Mouse (Mus musculus): ENCODE results near the gene Tex35.

Gene Tex35

GRCm38 (mm10) chr1:157108580-157108979, at the start of gene Tex35:
Tex35 (minus strand) TSS chr1:157108680.
- in situ Hi-C loops (cut with MboI), result no loop called here

DNA sequence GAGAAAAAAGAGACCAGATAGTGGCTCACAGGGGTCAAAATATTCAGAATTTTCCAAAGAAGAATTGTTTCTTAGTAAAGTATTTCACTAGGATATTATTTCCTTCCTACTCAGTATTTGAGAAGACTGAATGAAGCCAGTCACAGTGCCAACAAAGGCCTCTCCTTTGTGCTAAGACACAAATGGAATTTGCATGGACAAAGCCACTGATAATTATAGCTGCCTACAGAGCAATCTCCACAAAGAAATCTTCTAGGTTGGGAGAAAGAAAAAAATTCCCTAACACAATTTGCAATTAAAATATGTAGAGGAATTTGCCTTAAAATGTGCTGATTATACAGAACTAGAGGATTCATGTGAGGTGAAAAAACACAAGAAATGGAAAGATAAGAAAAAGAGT, 45.3 kb upstream of the Tex35 start:
- in situ Hi-C loops (cut with MboI), result no loop called here

DNA sequence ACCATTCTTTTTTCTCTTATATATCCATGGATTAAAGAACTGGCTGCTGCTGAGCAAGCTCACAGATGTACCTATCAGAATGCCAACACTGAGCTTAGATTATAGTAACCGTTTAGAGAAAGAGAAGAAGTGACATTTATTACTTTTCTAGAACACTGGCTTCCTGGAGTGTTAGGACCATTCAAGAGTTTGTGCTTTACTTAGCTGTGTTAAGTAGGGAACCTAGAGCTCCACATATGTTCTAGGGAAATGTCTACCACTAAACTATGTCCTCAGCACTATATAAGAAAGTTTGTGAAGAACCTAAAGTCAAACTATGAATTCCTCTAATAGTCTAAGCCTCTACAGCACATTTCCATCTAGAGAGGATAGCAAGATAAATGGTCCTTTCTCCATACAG, 41.6 kb upstream of the Tex35 start:
- in situ Hi-C loops (cut with MboI), result no loop called here

GRCm38 (mm10) chr1:157144621-157145020, 36.1 kb upstream of the Tex35 start:
- in situ Hi-C loops (cut with MboI), result no loop called here

GRCm38 (mm10) chr1:157143326-157143932, 34.9 kb upstream of the Tex35 start:
- in situ Hi-C loops (cut with MboI), result no loop called here

GRCm38 (mm10) chr1:157141014-157141413, 32.5 kb upstream of the Tex35 start:
- in situ Hi-C loops (cut with MboI), result no loop called here

GRCm38 (mm10) chr1:157137854-157138241, 29.4 kb upstream of the Tex35 start:
- in situ Hi-C loops (cut with MboI), result no loop called here

DNA sequence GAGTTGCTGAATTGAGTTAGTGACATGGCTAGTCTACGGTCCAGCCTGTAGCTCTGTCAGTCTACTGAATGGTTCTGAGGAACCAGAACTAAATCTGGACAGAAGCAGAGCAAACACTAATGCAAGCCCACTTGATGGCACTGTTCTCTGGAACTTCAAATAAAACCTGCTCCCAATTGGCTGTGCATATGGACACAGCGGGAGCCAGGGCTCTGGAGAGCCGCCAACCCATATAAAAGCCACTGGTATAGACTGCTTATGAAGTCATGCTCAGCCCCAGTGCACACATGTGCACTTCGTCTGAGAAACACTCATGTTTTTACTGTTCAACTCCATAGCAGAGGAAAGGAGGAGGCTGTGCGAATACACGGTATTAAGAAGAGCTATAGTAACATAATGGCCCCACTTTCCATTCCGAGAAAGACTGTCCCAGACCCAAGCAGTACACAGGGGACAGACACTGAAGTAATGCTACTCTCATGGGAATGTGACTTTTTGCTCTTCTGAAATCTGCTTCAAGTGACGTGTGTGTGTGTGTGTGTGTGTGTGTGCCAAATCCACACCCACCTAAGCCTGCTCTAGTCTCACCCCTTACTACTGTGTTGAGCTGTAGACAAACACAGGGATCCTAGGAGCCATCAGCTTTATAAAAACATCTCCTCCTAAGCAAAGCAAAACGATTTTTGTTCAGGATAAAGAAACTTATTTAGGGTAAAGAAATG, 28.8 kb upstream of the Tex35 start:
- in situ Hi-C loops (cut with MboI), result no loop called here

DNA sequence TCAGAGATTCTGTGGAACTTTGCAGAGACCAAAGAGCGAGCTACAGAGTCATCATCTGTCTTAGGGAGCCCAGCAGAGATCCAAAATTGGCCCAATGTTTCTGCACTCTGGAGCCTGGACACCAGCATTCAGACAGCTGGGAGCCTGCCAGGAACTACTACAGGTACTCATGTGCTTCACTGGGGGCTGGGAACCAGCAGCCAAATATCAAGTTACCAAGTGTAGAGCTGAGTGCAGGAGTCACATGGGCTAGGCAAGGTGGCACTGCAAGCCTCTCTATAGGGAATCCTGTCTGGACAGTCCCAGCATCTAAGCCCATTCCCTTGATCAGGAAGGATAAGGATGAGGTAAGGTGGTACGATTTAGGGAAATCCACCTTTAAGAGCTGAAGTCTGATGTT, 19.7 kb upstream of the Tex35 start:
- in situ Hi-C loops (cut with MboI), result no loop called here

DNA sequence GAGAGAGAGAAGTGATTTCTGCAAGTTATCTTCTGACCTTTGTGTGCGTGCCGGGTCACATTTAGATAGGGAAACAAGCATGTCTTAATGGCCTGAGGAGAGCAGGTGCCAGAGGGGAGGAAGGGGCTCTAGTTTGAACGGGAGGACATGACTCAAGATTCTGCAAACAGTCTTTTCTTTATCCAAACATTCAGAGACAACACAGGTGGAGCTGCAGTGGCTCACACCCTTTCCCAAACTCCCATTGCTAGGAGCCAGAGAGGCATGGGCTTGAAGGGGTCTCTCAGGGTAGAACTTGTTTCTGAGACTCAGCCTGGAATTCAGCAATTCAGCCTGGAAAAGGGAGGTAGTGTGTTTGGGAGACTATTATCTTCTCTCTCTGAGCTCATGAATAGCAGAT, 15.4 kb upstream of the Tex35 start:
- in situ Hi-C loops (cut with MboI), result no loop called here

GRCm38 (mm10) chr1:157119168-157119567, 10.7 kb upstream of the Tex35 start:
- in situ Hi-C loops (cut with MboI), result no loop called here

GRCm38 (mm10) chr1:157117440-157117839, 9.0 kb upstream of the Tex35 start:
- in situ Hi-C loops (cut with MboI), result no loop called here

GRCm38 (mm10) chr1:157114492-157114891, 6.0 kb upstream of the Tex35 start:
- in situ Hi-C loops (cut with MboI), result no loop called here

- in situ Hi-C loops (cut with MboI), result no loop called here
Measured at GRCm38 (mm10) chr1:157110287-157110835, 1.9 kb upstream of the Tex35 start.

DNA sequence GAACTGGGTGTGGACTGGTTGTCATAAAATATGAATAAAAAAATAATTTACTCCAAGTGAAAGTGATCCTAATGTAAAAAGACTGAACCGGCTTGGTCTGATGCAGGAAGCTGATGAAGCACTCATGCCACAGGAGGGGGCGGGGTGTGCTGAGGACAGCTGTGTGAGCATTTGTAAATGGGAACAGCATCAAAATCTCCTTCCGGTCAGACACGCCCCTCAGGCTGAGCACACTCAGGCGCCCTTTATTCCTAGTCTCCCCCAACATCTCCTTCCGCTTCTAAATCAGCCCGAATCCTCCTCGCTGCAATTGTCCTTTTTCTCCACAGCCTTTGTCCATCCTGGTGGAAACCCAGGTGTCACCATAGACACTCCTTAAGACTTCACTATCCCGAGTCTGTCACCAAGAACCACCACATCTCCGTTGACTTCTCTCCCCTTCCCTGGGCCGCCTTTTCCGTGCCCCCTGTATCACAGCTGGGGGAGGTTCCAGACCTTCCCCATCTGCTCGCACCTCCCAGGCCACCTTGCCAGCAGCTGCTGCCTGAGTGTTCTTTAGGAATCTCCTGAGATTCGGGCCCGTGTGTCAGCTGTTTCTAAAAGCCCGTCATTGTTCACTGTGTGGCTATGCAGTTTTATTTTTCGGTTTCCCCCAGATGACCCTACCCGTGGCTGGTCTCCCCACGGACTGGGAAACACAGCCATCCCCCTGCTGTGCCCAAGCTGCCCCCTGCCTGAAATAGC, 7.2 kb downstream of the Tex35 start:
- in situ Hi-C loops (cut with MboI), result no loop called here

DNA sequence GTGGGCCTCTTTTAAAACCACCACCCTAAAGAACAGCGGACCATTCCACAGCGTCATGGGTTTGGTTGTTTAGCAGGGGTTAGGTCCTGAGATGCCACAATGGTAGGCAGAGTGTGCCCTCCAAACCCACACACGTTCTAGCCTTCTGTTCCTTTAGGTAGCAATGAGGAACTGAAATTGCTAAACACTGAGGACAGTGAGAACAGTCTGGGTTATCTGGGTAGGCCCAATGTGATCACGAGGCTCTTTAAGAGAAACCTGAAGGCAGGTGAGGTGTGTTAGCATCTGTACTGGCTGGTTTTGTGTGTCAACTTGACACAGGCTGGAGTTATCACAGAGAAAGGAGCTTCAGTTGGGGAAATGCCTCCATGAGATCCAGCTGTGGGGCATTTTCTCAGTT, 12.9 kb downstream of the Tex35 start:
- in situ Hi-C loops (cut with MboI), result loop anchor here (25.0 kb wide), 1 partner anchor 683 kb away; the partner anchor contains the start of gene Axdnd1

DNA sequence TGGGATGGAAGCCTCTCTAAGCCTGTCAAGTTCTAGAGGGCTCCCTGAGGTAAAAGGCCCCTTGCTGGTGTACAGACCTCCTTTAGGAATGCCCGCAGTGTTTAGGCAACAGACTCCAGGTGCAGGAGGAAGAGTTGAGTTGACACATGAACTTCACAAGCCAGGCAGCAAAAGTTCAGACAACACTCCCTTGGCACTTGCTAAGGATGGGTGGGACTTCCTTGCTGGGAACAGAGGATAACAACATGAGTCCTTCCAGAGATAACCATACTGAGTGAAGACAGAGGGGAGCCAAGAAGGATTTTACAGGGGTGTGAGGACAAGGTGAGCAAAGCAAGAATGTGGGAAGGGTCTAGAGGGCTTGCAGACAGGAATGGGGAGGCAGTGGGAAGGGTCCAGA, 15.9 kb downstream of the Tex35 start:
- in situ Hi-C loops (cut with MboI), result loop anchor here (25.0 kb wide), 1 partner anchor 680 kb away; the partner anchor contains the start of gene Axdnd1

GRCm38 (mm10) chr1:157092140-157092539, 16.3 kb downstream of the Tex35 start:
- in situ Hi-C loops (cut with MboI), result loop anchor here (25.0 kb wide), 1 partner anchor 680 kb away; the partner anchor contains the start of gene Axdnd1

DNA sequence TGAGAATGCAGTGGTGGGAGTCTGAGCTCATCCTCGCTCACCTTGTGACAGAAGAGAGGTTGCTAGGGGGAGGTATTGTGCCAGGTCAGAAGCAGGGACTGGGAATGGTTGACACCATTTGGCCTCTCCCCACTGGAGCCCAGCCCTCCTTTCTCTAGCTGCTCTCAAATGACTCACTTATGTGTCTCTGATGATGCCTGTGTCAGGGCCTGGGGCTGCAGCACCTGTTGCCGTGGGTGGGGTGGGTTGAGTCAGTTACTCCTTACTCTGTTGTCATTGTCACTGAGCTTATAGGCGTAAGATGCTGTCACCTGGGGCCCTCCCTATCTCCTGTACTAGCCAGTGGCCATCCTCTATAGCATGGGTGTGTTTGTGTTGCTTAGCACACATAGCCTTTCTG, 17.6 kb downstream of the Tex35 start:
- in situ Hi-C loops (cut with MboI), result loop anchor here (25.0 kb wide), 1 partner anchor 679 kb away; the partner anchor contains the start of gene Axdnd1

- in situ Hi-C loops (cut with MboI), result loop anchor here (25.0 kb wide), 1 partner anchor 674 kb away; the partner anchor contains the start of gene Axdnd1
Measured at GRCm38 (mm10) chr1:157086097-157086994, 22.1 kb downstream of the Tex35 start.

DNA sequence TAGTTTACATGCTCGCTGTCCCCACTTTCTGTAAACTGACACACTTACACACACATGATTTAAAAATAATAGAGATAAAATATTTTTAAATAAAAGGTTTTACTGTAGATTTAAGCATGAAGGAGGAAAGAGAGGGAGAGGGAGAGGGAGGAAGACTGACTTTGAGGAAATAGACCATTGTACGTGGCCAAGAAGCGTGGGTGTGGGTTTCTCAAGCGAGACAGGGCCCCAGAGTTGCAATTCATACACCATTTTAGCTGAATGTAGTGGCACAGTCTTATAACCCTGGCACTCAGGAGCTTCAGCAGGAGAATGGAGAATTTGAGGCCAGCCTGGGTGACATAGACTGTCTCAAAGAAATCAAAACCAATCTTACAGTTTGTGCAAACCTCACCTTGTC, 25.5 kb downstream of the Tex35 start:
- in situ Hi-C loops (cut with MboI), result loop anchor here (25.0 kb wide), 1 partner anchor 671 kb away; the partner anchor contains the start of gene Axdnd1

Data from mature B cell (primary cell).